Mouse (Mus musculus) cortical plate, adult 2 months (tissue): ENCODE results near the gene Abhd17a.

Experiments used
- CTCF ChIP-seq: fragments of 200-500 bp; IDR thresholded peaks from 2 replicates; pipeline ENCODE4 v1.5.1; 2011; ENCODE audit warnings: mild to moderate bottlenecking, control low read depth, low read length; ENCODE audit not compliant: insufficient read depth; ENCODE audit errors: extremely low read depth
- POLR2A ChIP-seq: fragments of 200-500 bp; IDR thresholded peaks from 2 replicates; pipeline ENCODE4 v1.6.1; 2011; ENCODE audit warnings: mild to moderate bottlenecking, low read length, control low read depth; ENCODE audit not compliant: insufficient read depth; ENCODE audit errors: extremely low read depth

GRCm38 (mm10) chr10:80559431-80559830 is 30.7 kb downstream of the Abhd17a start:
- no peak for TF ChIP-seq POLR2A
- TF ChIP-seq CTCF, result no peak
